Mouse (Mus musculus): ENCODE measurements around the gene Atcay. TPM values are rescaled to one million over a fixed set of nuclear protein-coding genes. Genes with fewer than 3 reads are reported as not detected.
A peak's percentile ranks its signal among the peaks of the same experiment; 100 is the strongest.

Gene Atcay
- polyA plus RNA-seq, 1 experiment from 2014 or later, result 24.1 TPM

GRCm38 (mm10) chr10:81245166-81245565, 14.5 kb upstream of the Atcay start:
- no peak for DNase-seq (ENCODE audit: low spot score)
- Histone ChIP-seq H3K27ac (ENCODE audit: low read depth, low read length) (no peak overlapping the region), H3K4me2 (ENCODE audit: low read depth) (no peak overlapping the region), H3K4me1 (ENCODE audit: control insufficient read depth, insufficient read depth, low read length) (peaks cover under 1% of the 10 kb centered on the region; the same call in 1 of the 2 replicates), H3K9me3 (ENCODE audit: control insufficient read depth, low read length) (no peaks in the 10 kb centered on the region), H3K36me3 (ENCODE audit: control insufficient read depth, insufficient read depth, low read length) (no peaks in the 10 kb centered on the region), H3K27me3 (ENCODE audit: control insufficient read depth, insufficient read depth, low read length) (peaks cover 4% of the 10 kb centered on the region), H3K9ac (ENCODE audit: low read length) (no peak overlapping the region), H3K4me3 (ENCODE audit: low read depth, low read length) (no peak overlapping the region)
- no peak for ATAC-seq (ENCODE audit: insufficient read depth, low FRiP score, low TSS enrichment)
- 92% methylated on average over 6 of the region's 6 CpGs for WGBS

- no peak overlapping the region for H3K27ac ChIP-seq (ENCODE audit: low read depth, low read length)
- no peaks in the 10 kb centered on the region for H3K36me3 ChIP-seq (ENCODE audit: control insufficient read depth, insufficient read depth, low read length)
- peaks cover 10% of the 10 kb centered on the region for H3K27me3 ChIP-seq (ENCODE audit: control insufficient read depth, insufficient read depth, low read length)
- no peak overlapping the region for H3K4me3 ChIP-seq (ENCODE audit: low read depth, low read length)
- H3K9me3 ChIP-seq (ENCODE audit: control insufficient read depth, low read length), result no peaks in the 10 kb centered on the region
- 11% methylated on average over 17 of the region's 17 CpGs for WGBS
- no peak overlapping the region for H3K4me2 ChIP-seq (ENCODE audit: low read depth)
- H3K9ac ChIP-seq (ENCODE audit: low read length), result no peak overlapping the region
- DNase-seq (ENCODE audit: low spot score), result peak; percentile 84
- ATAC-seq (ENCODE audit: insufficient read depth, low FRiP score, low TSS enrichment), result peak; percentile 64
- H3K4me1 ChIP-seq (ENCODE audit: control insufficient read depth, insufficient read depth, low read length), result peaks cover 4% of the 10 kb centered on the region; the same call in 1 of the 2 replicates
Measured at GRCm38 (mm10) chr10:81244595-81244994, 14.0 kb upstream of the Atcay start.

- ATAC-seq (ENCODE audit: insufficient read depth, low FRiP score, low TSS enrichment), result no peak
- peaks cover 14% of the 10 kb centered on the region for H3K27me3 ChIP-seq (ENCODE audit: control insufficient read depth, insufficient read depth, low read length)
- H3K9ac ChIP-seq (ENCODE audit: low read length), result no peak overlapping the region
- no peak overlapping the region for H3K4me3 ChIP-seq (ENCODE audit: low read depth, low read length)
- no peaks in the 10 kb centered on the region for H3K9me3 ChIP-seq (ENCODE audit: control insufficient read depth, low read length)
- WGBS, result 74% methylated on average over 4 of the region's 4 CpGs
- no peaks in the 10 kb centered on the region for H3K36me3 ChIP-seq (ENCODE audit: control insufficient read depth, insufficient read depth, low read length)
- H3K4me2 ChIP-seq (ENCODE audit: low read depth), result no peak overlapping the region
- DNase-seq (ENCODE audit: low spot score), result no peak
- H3K4me1 ChIP-seq (ENCODE audit: control insufficient read depth, insufficient read depth, low read length), result peaks cover 4% of the 10 kb centered on the region; the same call in 1 of the 2 replicates
- no peak overlapping the region for H3K27ac ChIP-seq (ENCODE audit: low read depth, low read length)
Measured at GRCm38 (mm10) chr10:81244146-81244545, 13.5 kb upstream of the Atcay start.

- DNase-seq (ENCODE audit: low spot score), result no peak
- no peak overlapping the region for H3K27ac ChIP-seq (ENCODE audit: low read depth, low read length)
- H3K4me1 ChIP-seq (ENCODE audit: control insufficient read depth, insufficient read depth, low read length), result peaks cover 4% of the 10 kb centered on the region; the same call in 1 of the 2 replicates
- no peaks in the 10 kb centered on the region for H3K36me3 ChIP-seq (ENCODE audit: control insufficient read depth, insufficient read depth, low read length)
- ATAC-seq (ENCODE audit: insufficient read depth, low FRiP score, low TSS enrichment), result no peak
- WGBS, result 90% methylated on average over 16 of the region's 16 CpGs
- no peak overlapping the region for H3K4me3 ChIP-seq (ENCODE audit: low read depth, low read length)
- H3K4me2 ChIP-seq (ENCODE audit: low read depth), result no peak overlapping the region
- no peak overlapping the region for H3K9ac ChIP-seq (ENCODE audit: low read length)
- peaks cover 16% of the 10 kb centered on the region for H3K27me3 ChIP-seq (ENCODE audit: control insufficient read depth, insufficient read depth, low read length)
- H3K9me3 ChIP-seq (ENCODE audit: control insufficient read depth, low read length), result no peaks in the 10 kb centered on the region
Measured at GRCm38 (mm10) chr10:81242021-81242420, 11.4 kb upstream of the Atcay start.

GRCm38 (mm10) chr10:81240876-81241275, 10.2 kb upstream of the Atcay start:
- ATAC-seq (ENCODE audit: insufficient read depth, low FRiP score, low TSS enrichment) (no peak), DNase-seq (ENCODE audit: low spot score) (peak; percentile 79)
- H3K9ac ChIP-seq (ENCODE audit: low read length), result no peak overlapping the region
- 26% methylated on average over 13 of the region's 13 CpGs for WGBS
- no peak overlapping the region for H3K4me2 ChIP-seq (ENCODE audit: low read depth)
- peaks cover 16% of the 10 kb centered on the region for H3K27me3 ChIP-seq (ENCODE audit: control insufficient read depth, insufficient read depth, low read length)
- no peak overlapping the region for H3K4me3 ChIP-seq (ENCODE audit: low read depth, low read length)
- no peaks in the 10 kb centered on the region for H3K9me3 ChIP-seq (ENCODE audit: control insufficient read depth, low read length)
- no peaks in the 10 kb centered on the region for H3K36me3 ChIP-seq (ENCODE audit: control insufficient read depth, insufficient read depth, low read length)
- H3K27ac ChIP-seq (ENCODE audit: low read depth, low read length), result no peak overlapping the region
- peaks cover 4% of the 10 kb centered on the region; the same call in 1 of the 2 replicates for H3K4me1 ChIP-seq (ENCODE audit: control insufficient read depth, insufficient read depth, low read length)

GRCm38 (mm10) chr10:81238618-81239017, 8.0 kb upstream of the Atcay start:
- peaks cover 16% of the 10 kb centered on the region for H3K27me3 ChIP-seq (ENCODE audit: control insufficient read depth, insufficient read depth, low read length)
- no peak for ATAC-seq (ENCODE audit: insufficient read depth, low FRiP score, low TSS enrichment)
- 77% methylated on average over 2 of the region's 2 CpGs for WGBS

GRCm38 (mm10) chr10:81236471-81237268, 6.0 kb upstream of the Atcay start:
- H3K27me3 ChIP-seq (ENCODE audit: control insufficient read depth, insufficient read depth, low read length), result peaks cover 14% of the 10 kb centered on the region
- no peak overlapping the region for H3K9ac ChIP-seq (ENCODE audit: low read length)
- H3K36me3 ChIP-seq (ENCODE audit: control insufficient read depth, insufficient read depth, low read length), result no peaks in the 10 kb centered on the region
- ATAC-seq (ENCODE audit: insufficient read depth, low FRiP score, low TSS enrichment), result no peak
- H3K4me3 ChIP-seq (ENCODE audit: low read depth, low read length), result no peak overlapping the region
- no peak overlapping the region for H3K4me2 ChIP-seq (ENCODE audit: low read depth)
- H3K4me1 ChIP-seq (ENCODE audit: control insufficient read depth, insufficient read depth, low read length), result peaks cover 4% of the 10 kb centered on the region; the same call in 1 of the 2 replicates
- no peak for DNase-seq (ENCODE audit: low spot score)
- H3K9me3 ChIP-seq (ENCODE audit: control insufficient read depth, low read length), result no peaks in the 10 kb centered on the region
- 85% methylated on average over 12 of the region's 12 CpGs for WGBS
- no peak overlapping the region for H3K27ac ChIP-seq (ENCODE audit: low read depth, low read length)

More at GRCm38 (mm10) chr10:81238618-81239017, 8.0 kb upstream of the Atcay start:
- peaks cover 4% of the 10 kb centered on the region; the same call in 1 of the 2 replicates for H3K4me1 ChIP-seq (ENCODE audit: control insufficient read depth, insufficient read depth, low read length)
- H3K36me3 ChIP-seq (ENCODE audit: control insufficient read depth, insufficient read depth, low read length), result no peaks in the 10 kb centered on the region
- no peak overlapping the region for H3K9ac ChIP-seq (ENCODE audit: low read length)
- H3K4me3 ChIP-seq (ENCODE audit: low read depth, low read length), result no peak overlapping the region
- no peak for DNase-seq (ENCODE audit: low spot score)
- no peak overlapping the region for H3K27ac ChIP-seq (ENCODE audit: low read depth, low read length)
- no peaks in the 10 kb centered on the region for H3K9me3 ChIP-seq (ENCODE audit: control insufficient read depth, low read length)
- no peak overlapping the region for H3K4me2 ChIP-seq (ENCODE audit: low read depth)

GRCm38 (mm10) chr10:81234206-81234605, 3.6 kb upstream of the Atcay start:
- no peak overlapping the region for H3K9ac ChIP-seq (ENCODE audit: low read length)
- no peaks in the 10 kb centered on the region for H3K36me3 ChIP-seq (ENCODE audit: control insufficient read depth, insufficient read depth, low read length)
- H3K4me1 ChIP-seq (ENCODE audit: control insufficient read depth, insufficient read depth, low read length), result no peaks in the 10 kb centered on the region
- DNase-seq (ENCODE audit: low spot score) (no peak), ATAC-seq (ENCODE audit: insufficient read depth, low FRiP score, low TSS enrichment) (no peak)
- H3K27ac ChIP-seq (ENCODE audit: low read depth, low read length), result no peak overlapping the region
- no peak overlapping the region for H3K4me3 ChIP-seq (ENCODE audit: low read depth, low read length)
- no peaks in the 10 kb centered on the region for H3K9me3 ChIP-seq (ENCODE audit: control insufficient read depth, low read length)
- H3K27me3 ChIP-seq (ENCODE audit: control insufficient read depth, insufficient read depth, low read length), result peaks cover 22% of the 10 kb centered on the region
- no peak overlapping the region for H3K4me2 ChIP-seq (ENCODE audit: low read depth)
- WGBS, result 90% methylated on average over 6 of the region's 6 CpGs

GRCm38 (mm10) chr10:81233226-81233585, 2.6 kb upstream of the Atcay start:
- Histone ChIP-seq H3K9me3 (ENCODE audit: control insufficient read depth, low read length) (no peaks in the 10 kb centered on the region), H3K4me2 (ENCODE audit: low read depth) (peak overlapping the region; percentile 76), H3K4me3 (ENCODE audit: low read depth, low read length) (peak overlapping the region; percentile 71), H3K9ac (ENCODE audit: low read length) (peak overlapping the region; percentile 74), H3K36me3 (ENCODE audit: control insufficient read depth, insufficient read depth, low read length) (no peaks in the 10 kb centered on the region), H3K4me1 (ENCODE audit: control insufficient read depth, insufficient read depth, low read length) (no peaks in the 10 kb centered on the region), H3K27me3 (ENCODE audit: control insufficient read depth, insufficient read depth, low read length) (peaks cover 24% of the 10 kb centered on the region), H3K27ac (ENCODE audit: low read depth, low read length) (no peak overlapping the region)
- ATAC-seq (ENCODE audit: insufficient read depth, low FRiP score, low TSS enrichment) (peak; percentile 49), DNase-seq (ENCODE audit: low spot score) (no peak)
- 0% methylated on average over 24 of the region's 28 CpGs for WGBS

Measured in neural tube, embryonic 11.5 days (tissue).